In genomic region chr14:73472205-73472604, GRCm38 (mm10) we compare ENCODE assay signal across 18 mouse cellular contexts. TPM values are rescaled to one million over a fixed set of nuclear protein-coding genes. Genes with fewer than 3 reads are reported as not detected.
DNase-seq lines count a peak whose midpoint lies in the region; ATAC-seq and TF ChIP-seq lines count a peak whose summit lies in the region.
"Had no signal": no experiment of that assay in that cellular context is flagged by ENCODE, and none has a peak within 500 bp of the region (broad histone marks: within the 10 kb centered on the region; RNA-seq: fewer than 3 reads in every experiment).

No protein-coding gene starts in this region.

- no peaks in the 10 kb centered on the region for H3K36me3 ChIP-seq in kidney, embryonic 15.5 days
- no peaks in the 10 kb centered on the region for H3K36me3 ChIP-seq in neural tube, embryonic 12.5 days
- peaks cover 6% of the 10 kb centered on the region for H3K36me3 ChIP-seq in heart, adult 2 months (ENCODE audit: control insufficient read depth, insufficient read depth, low read length)
- H3K36me3 ChIP-seq: heart, embryonic 13.5 days had no signal

- 21% methylated on average over 7 of the region's 7 CpGs for WGBS in kidney, embryonic 15.5 days
- WGBS in neural tube, embryonic 12.5 days: 43% methylated on average over 7 of the region's 7 CpGs
- 79% methylated on average over 7 of the region's 7 CpGs for WGBS in heart, adult 2 months

- H3K27me3 ChIP-seq in kidney, embryonic 15.5 days: no peaks in the 10 kb centered on the region
- no peaks in the 10 kb centered on the region for H3K27me3 ChIP-seq in neural tube, embryonic 12.5 days (replicated peaks)
- H3K27me3 ChIP-seq in heart, adult 2 months (ENCODE audit: control insufficient read depth, insufficient read depth, low read length): no peaks in the 10 kb centered on the region
- H3K27me3 ChIP-seq: heart, embryonic 13.5 days had no signal

- 0 out of 2 replicates have a peak overlapping the region, but pooled peaks have one; percentile 12 for H3K4me2 ChIP-seq in kidney, embryonic 15.5 days
- no peak overlapping the region for H3K4me2 ChIP-seq in neural tube, embryonic 12.5 days (replicated peaks)
- H3K4me2 ChIP-seq: heart, embryonic 13.5 days had no signal

- no peak for TF ChIP-seq EP300 in heart, adult 2 months (IDR thresholded peaks at IDR 0.05; ENCODE audit: insufficient read depth, low read depth, low read length)

- H3K27ac ChIP-seq in kidney, embryonic 15.5 days: peak overlapping the region; percentile 27; the same call in 1 of the 2 replicates
- H3K27ac ChIP-seq in neural tube, embryonic 12.5 days: no peak overlapping the region
- H3K27ac ChIP-seq in heart, adult 2 months: no peak overlapping the region
- H3K27ac ChIP-seq: gastrocnemius, adult 2 months; heart, embryonic 13.5 days; stomach, postnatal 0 days had no signal

- peaks cover 36% of the 10 kb centered on the region for H3K4me1 ChIP-seq in kidney, embryonic 15.5 days
- H3K4me1 ChIP-seq in neural tube, embryonic 12.5 days: no peaks in the 10 kb centered on the region
- H3K4me1 ChIP-seq in heart, adult 2 months (ENCODE audit: control insufficient read depth, insufficient read depth, low read length): peaks cover 20% of the 10 kb centered on the region

- TF ChIP-seq CTCF in heart, adult 2 months (IDR thresholded peaks at IDR 0.05): no peak

- 0 out of 2 replicates have a peak, but pooled peaks have one; percentile 15 for ATAC-seq in kidney, embryonic 15.5 days (replicated peaks; ENCODE audit: low FRiP score)
- ATAC-seq in neural tube, embryonic 12.5 days (ENCODE audit: low FRiP score, low read depth): peak; percentile 43; the same call in 1 of the 2 replicates
- ATAC-seq: forebrain, embryonic 16.5 days; liver, postnatal 0 days had no signal

- no peaks in the 10 kb centered on the region for H3K79me2 ChIP-seq in heart, adult 2 months (replicated peaks; ENCODE audit: control insufficient read depth, insufficient read depth, low read length)

- no peak overlapping the region for H3K4me3 ChIP-seq in kidney, embryonic 15.5 days (replicated peaks)
- H3K4me3 ChIP-seq in neural tube, embryonic 12.5 days: no peak overlapping the region
- H3K4me3 ChIP-seq in heart, adult 2 months: no peak overlapping the region
- H3K4me3 ChIP-seq: gastrocnemius, adult 2 months; heart, embryonic 13.5 days had no signal

- H3K9ac ChIP-seq in kidney, embryonic 15.5 days: no peak overlapping the region
- no peak overlapping the region for H3K9ac ChIP-seq in neural tube, embryonic 12.5 days
- no peak overlapping the region for H3K9ac ChIP-seq in heart, adult 2 months (ENCODE audit: low read depth, low read length)
- H3K9ac ChIP-seq: heart, embryonic 13.5 days; liver, postnatal 0 days had no signal

- intact Hi-C loops in heart, adult 2 months (cut with DNase I): no loop called here

- no peak for TF ChIP-seq POLR2A in heart, adult 2 months (IDR thresholded peaks at IDR 0.05; ENCODE audit: insufficient read depth, low read depth, low read length)

- DNase-seq in embryo, embryonic 10.5 days (ENCODE audit: low spot score): peak; percentile 14
- DNase-seq in embryo, embryonic 10 days (ENCODE audit: low spot score): no peak
- DNase-seq in kidney, adult 18-20 months: no peak
- no peak for DNase-seq in neural tube, embryonic 10.5 days (ENCODE audit: extremely low spot score, low spot score)
- DNase-seq in heart, adult 2 months: no peak
- DNase-seq: adrenal gland, postnatal 10 days; cerebellum, adult 18-20 months; gastrocnemius, adult 2 months; heart, postnatal 36 days; kidney, adult 8-10 months; liver, postnatal 0 days; lung, postnatal 36 days; right cerebral cortex, postnatal 25 days had no signal

- H3K9me3 ChIP-seq in kidney, embryonic 15.5 days (replicated peaks): no peaks in the 10 kb centered on the region
- H3K9me3 ChIP-seq in neural tube, embryonic 12.5 days: no peaks in the 10 kb centered on the region
- H3K9me3 ChIP-seq: heart, embryonic 13.5 days had no signal

RNA-seq across cellular contexts. Expression of gene Med4, which starts 37.6 kb away (rescaled TPM):
- polyA plus RNA-seq in kidney, embryonic 15.5 days (2015; fragmentation: Nextera tagmentation; extraction: Ambion mirVana): 89.4 and 91.6 TPM in 2 replicates
- polyA plus RNA-seq in neural tube, embryonic 12.5 days (2016; fragmentation: Nextera tagmentation; extraction: Ambion mirVana): 89.3 and 90.0 TPM in 2 replicates
- 10 to 100 TPM; 19.5 to 23.5 TPM for total RNA-seq in heart, adult 2 months (2021)
- 12.5 and 18.2 TPM in 2 replicates for polyA plus RNA-seq in heart, adult 2 months (2012; rRNA removed)

RNA-seq across cellular contexts. Expression of gene Sucla2, which starts 52.9 kb away (rescaled TPM):
- 122 and 126 TPM in 2 replicates for polyA plus RNA-seq in kidney, embryonic 15.5 days (2015; fragmentation: Nextera tagmentation; extraction: Ambion mirVana)
- 101 and 113 TPM in 2 replicates for polyA plus RNA-seq in neural tube, embryonic 12.5 days (2016; fragmentation: Nextera tagmentation; extraction: Ambion mirVana)
- total RNA-seq in heart, adult 2 months (2021): 100 to 1,000 TPM; 693 to 811 TPM
- 125 and 246 TPM in 2 replicates for polyA plus RNA-seq in heart, adult 2 months (2012; rRNA removed)
